Mouse (Mus musculus) midbrain, embryonic 11.5 days (tissue): ENCODE data around the gene Fam110c. TPM values are rescaled to one million over a fixed set of nuclear protein-coding genes. Genes with fewer than 3 reads are reported as not detected.
A peak's percentile ranks its signal among the peaks of the same experiment; 100 is the strongest.

Experiments
- ATAC-seq: fragments of 200-750 bp; cut with Nextera tagmentation; 2 replicates; pipeline ENCODE4 v1.8.0; 2017; ENCODE audit warnings: moderate TSS enrichment, moderate library complexity; ENCODE audit not compliant: low FRiP score
- DNase-seq: peaks from one replicate; pipeline ENCODE4 v3.0.0; 2015; ENCODE audit warnings: low spot score; ENCODE audit errors: missing footprints
- H3K27ac ChIP-seq: fragments of 300-500 bp; sonication (generic); 2 replicates; pipeline ENCODE4 v1.5.1; 2014; ENCODE audit warnings: low read depth, low read length
- H3K27me3 ChIP-seq: fragments of 300-500 bp; sonication (generic); 2 replicates; pipeline ENCODE4 v1.6.1; 2014; ENCODE audit warnings: mild to moderate bottlenecking, low read length, moderate library complexity, mixed read lengths; ENCODE audit not compliant: control insufficient read depth, insufficient read depth
- H3K36me3 ChIP-seq: fragments of 300-500 bp; sonication (generic); 2 replicates; pipeline ENCODE4 v1.6.1; 2014; ENCODE audit warnings: mild to moderate bottlenecking, low read length, moderate library complexity, mixed read lengths; ENCODE audit not compliant: control insufficient read depth, insufficient read depth
- H3K4me1 ChIP-seq: fragments of 300-500 bp; sonication (generic); 2 replicates; pipeline ENCODE4 v1.6.1; 2014; ENCODE audit warnings: low read length; ENCODE audit not compliant: control insufficient read depth, insufficient read depth
- H3K4me2 ChIP-seq: fragments of 300-500 bp; sonication (generic); 2 replicates; pipeline ENCODE4 v1.6.1; 2014; ENCODE audit warnings: mild to moderate bottlenecking, moderate library complexity
- H3K4me3 ChIP-seq: fragments of 300-500 bp; sonication (generic); 2 replicates; pipeline ENCODE4 v1.5.1; 2014; ENCODE audit warnings: low read depth, low read length
- H3K9ac ChIP-seq: fragments of 300-500 bp; sonication (generic); 2 replicates; pipeline ENCODE4 v1.6.1; 2014; ENCODE audit warnings: low read length
- H3K9me3 ChIP-seq: fragments of 300-500 bp; sonication (generic); 2 replicates; pipeline ENCODE4 v1.6.1; 2016; ENCODE audit warnings: low read length; ENCODE audit not compliant: control insufficient read depth
- WGBS: fragments of 180-500 bp; shearing (Covaris S2); extraction: QIAGEN DNeasy Blood & Tissue Kit; methylation state at CpG from one replicate; pipeline ENCODE4 v1.1.7; 2014; 5-methylcytosine and 5-hydroxymethylcytosine counted together
- polyA plus RNA-seq: library from polyadenylated mRNA; unstranded; fragments of >200 nt; fragmentation: Nextera tagmentation; extraction: Ambion mirVana; gene quantifications from 2 replicates; pipeline ENCODE4 v1.2.1, GENCODE M21; 2014

Gene Fam110c
- polyA plus RNA-seq, 1 experiment from 2014 or later: 0.05 TPM

- 78% methylated on average over 11 of the region's 11 CpGs for WGBS
- no peak overlapping the region for H3K4me3 ChIP-seq
- ATAC-seq (no peak), DNase-seq (no peak)
- H3K4me2 ChIP-seq: no peak overlapping the region
- H3K27ac ChIP-seq: no peak overlapping the region
- H3K9ac ChIP-seq: no peak overlapping the region
- no peaks in the 10 kb centered on the region for H3K9me3 ChIP-seq
- H3K27me3 ChIP-seq: no peaks in the 10 kb centered on the region
- no peaks in the 10 kb centered on the region for H3K36me3 ChIP-seq
- no peaks in the 10 kb centered on the region for H3K4me1 ChIP-seq
Measured at GRCm38 (mm10) chr12:31090882-31091640, 17.4 kb downstream of the Fam110c start.

GRCm38 (mm10) chr12:31092481-31092880 is 18.8 kb downstream of the Fam110c start:
- H3K4me1 ChIP-seq: no peaks in the 10 kb centered on the region
- ATAC-seq (no peak), DNase-seq (no peak)
- no peak overlapping the region for H3K9ac ChIP-seq
- H3K4me3 ChIP-seq: no peak overlapping the region
- H3K4me2 ChIP-seq: no peak overlapping the region
- H3K27me3 ChIP-seq: no peaks in the 10 kb centered on the region
- H3K27ac ChIP-seq: no peak overlapping the region
- WGBS: 14% methylated on average over 5 of the region's 5 CpGs
- H3K36me3 ChIP-seq: no peaks in the 10 kb centered on the region
- no peaks in the 10 kb centered on the region for H3K9me3 ChIP-seq

- Histone ChIP-seq H3K36me3 (no peaks in the 10 kb centered on the region), H3K4me1 (no peaks in the 10 kb centered on the region), H3K4me3 (no peak overlapping the region), H3K27ac (no peak overlapping the region), H3K9me3 (no peaks in the 10 kb centered on the region), H3K27me3 (no peaks in the 10 kb centered on the region), H3K9ac (no peak overlapping the region), H3K4me2 (no peak overlapping the region)
- WGBS: 94% methylated on average over 6 of the region's 6 CpGs
- ATAC-seq: no peak
- no peak for DNase-seq
Measured at GRCm38 (mm10) chr12:31097185-31097584, 23.5 kb downstream of the Fam110c start.

- Histone ChIP-seq H3K4me3 (no peak overlapping the region), H3K9me3 (no peaks in the 10 kb centered on the region), H3K9ac (no peak overlapping the region), H3K4me1 (no peaks in the 10 kb centered on the region), H3K36me3 (no peaks in the 10 kb centered on the region), H3K4me2 (no peak overlapping the region), H3K27ac (no peak overlapping the region), H3K27me3 (no peaks in the 10 kb centered on the region)
- ATAC-seq (no peak), DNase-seq (no peak)
- 95% methylated on average over 4 of the region's 4 CpGs for WGBS
Measured at GRCm38 (mm10) chr12:31101190-31101589, 27.5 kb downstream of the Fam110c start.

- 96% methylated on average over 4 of the region's 4 CpGs for WGBS
- Histone ChIP-seq H3K27me3 (no peaks in the 10 kb centered on the region), H3K4me2 (no peak overlapping the region), H3K9me3 (no peaks in the 10 kb centered on the region), H3K4me3 (no peak overlapping the region), H3K36me3 (no peaks in the 10 kb centered on the region), H3K9ac (no peak overlapping the region), H3K27ac (no peak overlapping the region), H3K4me1 (no peaks in the 10 kb centered on the region)
- no peak for DNase-seq
- ATAC-seq: no peak
Measured at GRCm38 (mm10) chr12:31101821-31102220, 28.2 kb downstream of the Fam110c start.

- H3K4me3 ChIP-seq: no peak overlapping the region
- no peaks in the 10 kb centered on the region for H3K36me3 ChIP-seq
- no peaks in the 10 kb centered on the region for H3K27me3 ChIP-seq
- WGBS: 17% methylated on average over 8 of the region's 8 CpGs
- H3K4me2 ChIP-seq: no peak overlapping the region
- H3K4me1 ChIP-seq: no peaks in the 10 kb centered on the region
- DNase-seq: peak; percentile 92
- no peak overlapping the region for H3K27ac ChIP-seq
- ATAC-seq: peak; percentile 19; the same call in 1 of the 2 replicates
- no peaks in the 10 kb centered on the region for H3K9me3 ChIP-seq
- no peak overlapping the region for H3K9ac ChIP-seq
Measured at GRCm38 (mm10) chr12:31116005-31116466, 42.4 kb downstream of the Fam110c start.

GRCm38 (mm10) chr12:31120535-31120934 is 46.9 kb downstream of the Fam110c start:
- no peaks in the 10 kb centered on the region for H3K27me3 ChIP-seq
- H3K4me1 ChIP-seq: no peaks in the 10 kb centered on the region
- no peaks in the 10 kb centered on the region for H3K36me3 ChIP-seq
- ATAC-seq (no peak), DNase-seq (no peak)
- no peak overlapping the region for H3K4me3 ChIP-seq
- H3K4me2 ChIP-seq: no peak overlapping the region
- WGBS: 86% methylated on average over 5 of the region's 5 CpGs
- H3K9ac ChIP-seq: no peak overlapping the region
- H3K9me3 ChIP-seq: no peaks in the 10 kb centered on the region
- no peak overlapping the region for H3K27ac ChIP-seq

- H3K9ac ChIP-seq: no peak overlapping the region
- no peak for ATAC-seq
- DNase-seq: peak; percentile 79
- H3K27ac ChIP-seq: no peak overlapping the region
- H3K4me1 ChIP-seq: no peaks in the 10 kb centered on the region
- no peaks in the 10 kb centered on the region for H3K36me3 ChIP-seq
- H3K4me3 ChIP-seq: no peak overlapping the region
- WGBS: 73% methylated on average over 6 of the region's 6 CpGs
- no peak overlapping the region for H3K4me2 ChIP-seq
- H3K9me3 ChIP-seq: no peaks in the 10 kb centered on the region
- H3K27me3 ChIP-seq: no peaks in the 10 kb centered on the region
Measured at GRCm38 (mm10) chr12:31122892-31123622, 49.4 kb downstream of the Fam110c start.

- 62% methylated on average over 1 of the region's 1 CpGs for WGBS
- H3K36me3 ChIP-seq: no peaks in the 10 kb centered on the region
- H3K4me1 ChIP-seq: no peaks in the 10 kb centered on the region
- no peaks in the 10 kb centered on the region for H3K9me3 ChIP-seq
- DNase-seq (no peak), ATAC-seq (no peak)
- H3K9ac ChIP-seq: no peak overlapping the region
- H3K4me3 ChIP-seq: no peak overlapping the region
- H3K4me2 ChIP-seq: no peak overlapping the region
- H3K27ac ChIP-seq: no peak overlapping the region
- no peaks in the 10 kb centered on the region for H3K27me3 ChIP-seq
Measured at GRCm38 (mm10) chr12:31126071-31126470, 52.4 kb downstream of the Fam110c start.
